Mouse (Mus musculus) gastrocnemius, adult 2 months (tissue): ENCODE measurements around the gene Gm20594. TPM values are rescaled to one million over a fixed set of nuclear protein-coding genes. Genes with fewer than 3 reads are reported as not detected.

Experiments
- DNase-seq: peaks from one replicate; pipeline ENCODE4 v3.0.0; 2022
- H3K27ac ChIP-seq: fragments of 200-600 bp; 2 replicates; pipeline ENCODE4 v1.8.1; 2022; ENCODE audit warnings: mild to moderate bottlenecking
- H3K4me3 ChIP-seq: fragments of 200-600 bp; 2 replicates; pipeline ENCODE4 v1.8.1; 2022; ENCODE audit warnings: mild to moderate bottlenecking, moderate library complexity
- CTCF ChIP-seq: fragments of 200-600 bp; IDR thresholded peaks from 2 replicates; pipeline ENCODE4 v1.8.1; 2022; ENCODE audit warnings: antibody characterized with exemption, mild to moderate bottlenecking, moderate library complexity
- intact Hi-C: fragments of 180-260 bp; cut with DNase I; formaldehyde crosslinking; loops from one replicate; pipeline ENCODE4 v1.15.1; 2025
- long read RNA-seq, 2 experiments: library from polyadenylated mRNA; stranded (forward); transcript quantifications; one replicate each; pipeline ENCODE4 v2.0.0; 2021
- total RNA-seq, 2 experiments: library from RNA; stranded (reverse); gene quantifications; 2 replicates each; pipeline ENCODE4 v1.2.3; 2021

Gene Gm20594
- total RNA-seq, result not detected
- long read RNA-seq, experiment 1, result 0 reads
- long read RNA-seq, experiment 2, result 0 reads

DNA sequence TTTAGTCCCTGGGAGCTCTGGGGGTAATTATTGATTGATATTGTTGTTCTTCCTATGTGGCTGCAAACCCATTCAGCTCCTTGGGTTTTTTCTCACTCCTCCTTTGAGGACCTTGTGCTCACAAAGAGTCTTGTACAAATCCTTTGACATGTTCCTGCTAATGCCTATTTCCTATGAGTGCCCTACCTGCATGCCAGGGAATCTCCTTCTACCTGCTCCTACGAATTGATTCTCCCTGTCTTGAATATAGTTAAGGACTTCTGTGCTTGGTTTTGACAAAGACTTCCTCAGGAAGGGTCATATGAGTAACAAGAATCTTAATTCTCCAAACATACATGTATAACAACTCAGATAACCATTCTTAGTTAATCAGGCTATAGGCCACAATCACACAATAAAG lies at the start of gene Gm20594:
Gene Gm20594, plus strand, starts transcription at position 301 of the 400 bp plus-strand sequence.
- intact Hi-C loops, result no loop called here
- no peak within 1 kb of the TSS for H3K4me3 ChIP-seq
- TF ChIP-seq CTCF, result no peak
- DNase-seq, result no peak
- H3K27ac ChIP-seq, result no peak within 1 kb of the TSS

DNA sequence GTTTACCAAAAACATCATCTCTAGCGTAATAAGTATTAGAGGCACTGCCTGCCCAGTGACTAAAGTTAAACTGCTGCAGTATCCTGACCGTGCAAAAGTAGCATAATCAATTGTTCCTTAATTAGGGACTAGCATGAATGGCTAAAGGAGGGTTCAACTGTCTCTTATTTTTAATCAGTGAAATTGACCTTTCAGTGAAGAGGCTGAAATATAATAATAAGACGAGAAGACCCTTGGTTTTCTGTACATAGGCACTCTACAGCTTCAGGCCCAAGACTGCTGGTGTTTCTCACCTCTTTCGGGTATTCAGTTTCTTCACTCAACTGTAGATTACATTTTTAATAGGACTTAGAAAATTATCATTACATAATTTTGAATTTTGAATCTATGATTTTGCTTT lies 398 bp downstream of the Gm20594 start:
- DNase-seq, result no peak
- H3K27ac ChIP-seq, result no peak overlapping the region
- intact Hi-C loops, result no loop called here
- no peak for TF ChIP-seq CTCF
- H3K4me3 ChIP-seq, result no peak overlapping the region

DNA sequence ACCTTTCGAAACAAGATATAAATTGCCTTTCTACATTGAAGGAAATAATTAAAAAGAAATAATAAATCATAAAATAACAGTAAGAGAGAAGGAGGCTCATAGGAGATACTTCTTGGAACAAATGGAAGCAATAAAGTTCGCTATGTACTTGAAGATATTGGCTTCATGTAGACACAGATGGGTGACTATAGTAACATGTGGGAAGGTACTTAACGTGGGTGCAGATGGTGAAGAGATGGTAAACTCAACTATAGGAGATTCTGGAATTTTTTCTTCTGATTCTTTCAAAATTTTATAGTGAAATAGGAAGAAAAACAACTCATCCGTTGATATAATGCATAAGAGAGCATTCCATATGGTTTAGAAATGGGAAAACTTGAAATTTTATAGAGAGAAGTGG lies 16.1 kb downstream of the Gm20594 start:
- intact Hi-C loops, result no loop called here
- Histone ChIP-seq H3K27ac (no peak overlapping the region), H3K4me3 (no peak overlapping the region)
- TF ChIP-seq CTCF, result no peak
- no peak for DNase-seq

DNA sequence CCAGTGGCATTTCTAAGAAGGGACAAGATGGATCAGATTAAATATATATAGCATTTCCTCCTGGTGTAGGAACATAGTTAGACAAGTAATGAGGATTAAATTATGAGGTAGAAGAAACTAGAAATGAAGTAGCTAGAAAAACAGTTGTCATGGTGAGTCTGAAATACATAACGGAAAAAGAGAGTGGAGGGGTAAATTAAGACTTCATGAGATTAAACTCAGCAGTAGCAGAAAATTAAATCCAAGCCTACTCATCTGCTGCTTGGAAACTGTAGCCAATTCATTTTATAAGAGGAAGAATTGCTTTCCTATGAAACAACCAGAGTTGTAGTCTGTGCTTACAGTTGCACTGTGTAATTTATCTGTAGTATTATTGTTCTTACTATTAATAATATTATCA lies 29.1 kb downstream of the Gm20594 start:
- no peak overlapping the region for H3K27ac ChIP-seq
- intact Hi-C loops, result no loop called here
- DNase-seq, result no peak

More for the DNA sequence above, 29.1 kb downstream of the Gm20594 start:
- H3K4me3 ChIP-seq, result no peak overlapping the region
- no peak for TF ChIP-seq CTCF

Other genes with a start within 250 kb of the Gm20594 start
- gene Lrrtm4, start 201.0 kb downstream of the Gm20594 start, total RNA-seq, result not detected